Comparison of ENCODE assay signal across 26 mouse cellular contexts in genomic region chr11:83383532-83383887, GRCm38 (mm10). TPM values are rescaled to one million over a fixed set of nuclear protein-coding genes. Genes with fewer than 3 reads are reported as not detected.
DNase-seq lines count a peak whose midpoint lies in the region; ATAC-seq and TF ChIP-seq lines count a peak whose summit lies in the region.
"Had no signal": no experiment of that assay in that cellular context is flagged by ENCODE, and none has a peak within 500 bp of the region (broad histone marks: within the 10 kb centered on the region; RNA-seq: fewer than 3 reads in every experiment).

No protein-coding gene starts in this region.

- H3K4me1 ChIP-seq in forebrain, embryonic 12.5 days: peaks cover 13% of the 10 kb centered on the region
- H3K4me1 ChIP-seq in forebrain, embryonic 10.5 days: peaks cover 11% of the 10 kb centered on the region
- peaks cover 6% of the 10 kb centered on the region; the same call in 1 of the 2 replicates for H3K4me1 ChIP-seq in forebrain, embryonic 14.5 days (ENCODE audit: control insufficient read depth, insufficient read depth, low read length)
- H3K4me1 ChIP-seq in neural tube, embryonic 13.5 days (replicated peaks): peaks cover 26% of the 10 kb centered on the region
- H3K4me1 ChIP-seq: embryonic facial prominence, embryonic 12.5 days had no signal

- 0 out of 2 replicates have a peak overlapping the region, but pooled peaks have one; percentile 47 for H3K27ac ChIP-seq in forebrain, embryonic 12.5 days
- H3K27ac ChIP-seq in forebrain, embryonic 10.5 days: no peak overlapping the region
- 0 out of 2 replicates have a peak overlapping the region, but pooled peaks have one; percentile 32 for H3K27ac ChIP-seq in layer of hippocampus, adult 2 months
- peak overlapping the region; percentile 62; the same call in 1 of the 2 replicates for H3K27ac ChIP-seq in forebrain, embryonic 14.5 days (ENCODE audit: low read depth, low read length)
- 0 out of 2 replicates have a peak overlapping the region, but pooled peaks have one; percentile 34 for H3K27ac ChIP-seq in neural tube, embryonic 13.5 days (replicated peaks)
- H3K27ac ChIP-seq: embryonic facial prominence, embryonic 12.5 days; heart, embryonic 13.5 days; hindbrain, postnatal 0 days had no signal

- no peaks in the 10 kb centered on the region for H3K27me3 ChIP-seq in forebrain, embryonic 12.5 days
- peaks cover 14% of the 10 kb centered on the region; the same call in 1 of the 2 replicates for H3K27me3 ChIP-seq in forebrain, embryonic 10.5 days (ENCODE audit: poor library complexity, severe bottlenecking)
- no peaks in the 10 kb centered on the region for H3K27me3 ChIP-seq in forebrain, embryonic 14.5 days (replicated peaks; ENCODE audit: control insufficient read depth, insufficient read depth, low read length)
- no peaks in the 10 kb centered on the region for H3K27me3 ChIP-seq in neural tube, embryonic 13.5 days
- H3K27me3 ChIP-seq: embryonic facial prominence, embryonic 12.5 days; heart, embryonic 13.5 days; hindbrain, embryonic 12.5 days had no signal

- no peak for DNase-seq in forebrain, embryonic 10.5 days (ENCODE audit: extremely low spot score, low spot score)
- no peak for DNase-seq in layer of hippocampus, adult 2 months (ENCODE audit: low spot score in 2 of 2)
- no peak for DNase-seq in layer of hippocampus, postnatal 14 days (ENCODE audit: low spot score in 2 of 2)
- no peak for DNase-seq in forebrain, embryonic 14.5 days (ENCODE audit: low spot score)
- DNase-seq in right cerebral cortex, postnatal 4 days: no peak
- DNase-seq: adrenal gland, adult 8-10 months; adrenal gland, postnatal 36 days; B cell, adult 2 months; cerebellum, adult 11 months; cerebellum, adult 8-10 months; cerebellum, postnatal 14 days; embryo, embryonic 11 days; gastrocnemius, postnatal 10 days; heart, postnatal 36 days had no signal

- no peaks in the 10 kb centered on the region for H3K9me3 ChIP-seq in forebrain, embryonic 12.5 days
- H3K9me3 ChIP-seq in forebrain, embryonic 10.5 days: no peaks in the 10 kb centered on the region
- H3K9me3 ChIP-seq in forebrain, embryonic 14.5 days (replicated peaks; ENCODE audit: control insufficient read depth, low read length): no peaks in the 10 kb centered on the region
- no peaks in the 10 kb centered on the region for H3K9me3 ChIP-seq in neural tube, embryonic 13.5 days
- H3K9me3 ChIP-seq: embryonic facial prominence, embryonic 12.5 days; G1E; heart, embryonic 13.5 days; hindbrain, embryonic 12.5 days had no signal

- no peak for TF ChIP-seq CTCF in layer of hippocampus, adult 2 months (conservative IDR thresholded peaks at IDR 0.05)

- 55% methylated on average over 1 of the region's 1 CpGs for WGBS in forebrain, embryonic 12.5 days
- 84% methylated on average over 1 of the region's 1 CpGs for WGBS in forebrain, embryonic 10.5 days
- 54% methylated on average over 1 of the region's 1 CpGs for WGBS in forebrain, embryonic 14.5 days
- 41% methylated on average over 1 of the region's 1 CpGs for WGBS in neural tube, embryonic 13.5 days

- H3K4me2 ChIP-seq in forebrain, embryonic 12.5 days: no peak overlapping the region
- no peak overlapping the region for H3K4me2 ChIP-seq in forebrain, embryonic 14.5 days (ENCODE audit: low read length)
- no peak overlapping the region for H3K4me2 ChIP-seq in neural tube, embryonic 13.5 days
- H3K4me2 ChIP-seq: embryonic facial prominence, embryonic 12.5 days; heart, embryonic 13.5 days; hindbrain, embryonic 12.5 days had no signal

- no peak for ATAC-seq in forebrain, embryonic 12.5 days (ENCODE audit: low FRiP score)
- ATAC-seq in forebrain, embryonic 14.5 days: no peak
- no peak for ATAC-seq in neural tube, embryonic 13.5 days (ENCODE audit: low read depth)
- ATAC-seq: CD4-positive, CD25-positive, alpha-beta regulatory T cell, adult 4 months; hindbrain, postnatal 0 days had no signal

- no peak overlapping the region for H3K4me3 ChIP-seq in forebrain, embryonic 12.5 days (replicated peaks)
- no peak overlapping the region for H3K4me3 ChIP-seq in forebrain, embryonic 10.5 days
- no peak overlapping the region for H3K4me3 ChIP-seq in layer of hippocampus, adult 2 months
- H3K4me3 ChIP-seq in forebrain, embryonic 14.5 days (ENCODE audit: low read depth, low read length): no peak overlapping the region
- no peak overlapping the region for H3K4me3 ChIP-seq in neural tube, embryonic 13.5 days
- H3K4me3 ChIP-seq: embryonic facial prominence, embryonic 12.5 days; heart, embryonic 13.5 days; hindbrain, embryonic 12.5 days had no signal

- no peak overlapping the region for H3K9ac ChIP-seq in forebrain, embryonic 12.5 days
- H3K9ac ChIP-seq in forebrain, embryonic 14.5 days (ENCODE audit: low read length): no peak overlapping the region
- H3K9ac ChIP-seq in neural tube, embryonic 13.5 days: no peak overlapping the region
- H3K9ac ChIP-seq: embryonic facial prominence, embryonic 12.5 days; heart, embryonic 13.5 days; hindbrain, embryonic 12.5 days had no signal

- peaks cover 10% of the 10 kb centered on the region; the same call in 1 of the 2 replicates for H3K36me3 ChIP-seq in forebrain, embryonic 12.5 days (replicated peaks)
- H3K36me3 ChIP-seq in forebrain, embryonic 10.5 days (replicated peaks): peaks cover 18% of the 10 kb centered on the region
- H3K36me3 ChIP-seq in forebrain, embryonic 14.5 days (ENCODE audit: control insufficient read depth, insufficient read depth, low read length): 0 out of 2 replicates have a peak, but pooled peaks cover 9% of the 10 kb centered on the region
- peaks cover 16% of the 10 kb centered on the region; the same call in 1 of the 2 replicates for H3K36me3 ChIP-seq in neural tube, embryonic 13.5 days
- H3K36me3 ChIP-seq: hindbrain, embryonic 12.5 days had no signal

RNA-seq across cellular contexts. Expression of gene Rasl10b, which starts 25.4 kb away (rescaled TPM):
- polyA plus RNA-seq in forebrain, embryonic 12.5 days (2016; fragmentation: Nextera tagmentation; extraction: Ambion mirVana): 11.0 and 13.9 TPM in 2 replicates
- polyA plus RNA-seq in forebrain, embryonic 10.5 days (2016; fragmentation: Nextera tagmentation; extraction: Ambion mirVana): 2.7 and 3.1 TPM in 2 replicates
- 100 to 1,000 TPM; 229 to 234 TPM for total RNA-seq in layer of hippocampus, adult 2 months (2021)
- total RNA-seq in layer of hippocampus, postnatal 14 days (2021): 100 to 1,000 TPM; 219 to 224 TPM
- polyA plus RNA-seq in forebrain, embryonic 14.5 days (2014; fragmentation: Nextera tagmentation; extraction: Ambion mirVana): 7.9 and 12.3 TPM in 2 replicates
- polyA plus RNA-seq in neural tube, embryonic 13.5 days (2015; fragmentation: Nextera tagmentation; extraction: Ambion mirVana): 24.2 and 25.3 TPM in 2 replicates
- total RNA-seq: common myeloid progenitor, adult 5-6 weeks; G1E had no signal
- polyA plus RNA-seq: CD4-positive, CD25-positive, alpha-beta regulatory T cell, adult 4 months had no signal

RNA-seq across cellular contexts. Expression of gene Gas2l2, which starts 45.7 kb away (rescaled TPM):
- 0.08 and 0.22 TPM in 2 replicates for polyA plus RNA-seq in forebrain, embryonic 12.5 days (2016; fragmentation: Nextera tagmentation; extraction: Ambion mirVana)
- polyA plus RNA-seq in forebrain, embryonic 10.5 days (2016; fragmentation: Nextera tagmentation; extraction: Ambion mirVana): 0.07 TPM in 1 of 2 replicates, not detected in the other
- under 1 TPM in 1 of 2 experiments, not detected in 1; 0.28 TPM for total RNA-seq in layer of hippocampus, adult 2 months (2021)
- 1 to 10 TPM in 1 of 2 experiments, under 1 TPM in 1; 0.29 to 1.0 TPM for total RNA-seq in layer of hippocampus, postnatal 14 days (2021)
- polyA plus RNA-seq in forebrain, embryonic 14.5 days (2014; fragmentation: Nextera tagmentation; extraction: Ambion mirVana): 0.32 and 0.38 TPM in 2 replicates
- polyA plus RNA-seq in neural tube, embryonic 13.5 days (2015; fragmentation: Nextera tagmentation; extraction: Ambion mirVana): 0.07 and 0.29 TPM in 2 replicates
- total RNA-seq: adrenal gland, postnatal 36 days; common myeloid progenitor, adult 5-6 weeks; gastrocnemius, postnatal 10 days; heart, adult 8-10 months; heart, postnatal 36 days had no signal
- polyA plus RNA-seq: CD4-positive, CD25-positive, alpha-beta regulatory T cell, adult 4 months; frontal cortex, adult 2 months; G1E; heart, embryonic 13.5 days; heart, postnatal 0 days had no signal

RNA-seq across cellular contexts. Expression of gene 1700020L24Rik, which starts 54.0 kb away (rescaled TPM):
- polyA plus RNA-seq in forebrain, embryonic 12.5 days (2016; fragmentation: Nextera tagmentation; extraction: Ambion mirVana): 0.29 and 0.35 TPM in 2 replicates
- 0.25 and 0.36 TPM in 2 replicates for polyA plus RNA-seq in forebrain, embryonic 10.5 days (2016; fragmentation: Nextera tagmentation; extraction: Ambion mirVana)
- not detected for total RNA-seq in layer of hippocampus, adult 2 months (2021)
- not detected for total RNA-seq in layer of hippocampus, postnatal 14 days (2021)
- 0.36 TPM in 1 of 2 replicates, not detected in the other for polyA plus RNA-seq in forebrain, embryonic 14.5 days (2014; fragmentation: Nextera tagmentation; extraction: Ambion mirVana)
- polyA plus RNA-seq in neural tube, embryonic 13.5 days (2015; fragmentation: Nextera tagmentation; extraction: Ambion mirVana): 0.36 TPM in 1 of 2 replicates, not detected in the other
- total RNA-seq: G1E; heart, adult 8-10 months; heart, postnatal 36 days had no signal
- polyA plus RNA-seq: G1E had no signal
